Mouse (Mus musculus) E14TG2a.4 (cell line): ENCODE measurements around the gene Olfr122.

ENCODE experiments used
- H3K27me3 ChIP-seq: 2 replicates; pipeline ENCODE4 v1.6.1; 2014; ENCODE audit warnings: low read length, control low read depth; ENCODE audit not compliant: insufficient read depth
- H3K36me3 ChIP-seq: 2 replicates; pipeline ENCODE4 v1.6.1; 2014; ENCODE audit warnings: low read length, control low read depth; ENCODE audit not compliant: insufficient read depth
- H3K4me1 ChIP-seq: replicated peaks from 2 replicates; pipeline ENCODE4 v1.6.1; 2014; ENCODE audit warnings: low read depth, low read length, control low read depth
- H3K4me3 ChIP-seq: replicated peaks from 2 replicates; pipeline ENCODE4 v1.5.1; 2014; ENCODE audit warnings: mild to moderate bottlenecking, low read length
- H3K9me3 ChIP-seq: 2 replicates; pipeline ENCODE4 v1.6.1; 2014; ENCODE audit warnings: low read length, control low read depth
- CTCF ChIP-seq: conservative IDR thresholded peaks from 2 replicates; pipeline ENCODE4 v1.5.1; 2014; ENCODE audit warnings: low read length
- NANOG ChIP-seq: IDR thresholded peaks from 2 replicates; pipeline ENCODE4 v1.6.1; 2014; ENCODE audit warnings: borderline replicate concordance, low read length, mixed read lengths
- POU5F1 ChIP-seq: IDR thresholded peaks from 2 replicates; pipeline ENCODE4 v1.6.1; 2014; ENCODE audit warnings: low read length, borderline replicate concordance

Gene Olfr122

DNA sequence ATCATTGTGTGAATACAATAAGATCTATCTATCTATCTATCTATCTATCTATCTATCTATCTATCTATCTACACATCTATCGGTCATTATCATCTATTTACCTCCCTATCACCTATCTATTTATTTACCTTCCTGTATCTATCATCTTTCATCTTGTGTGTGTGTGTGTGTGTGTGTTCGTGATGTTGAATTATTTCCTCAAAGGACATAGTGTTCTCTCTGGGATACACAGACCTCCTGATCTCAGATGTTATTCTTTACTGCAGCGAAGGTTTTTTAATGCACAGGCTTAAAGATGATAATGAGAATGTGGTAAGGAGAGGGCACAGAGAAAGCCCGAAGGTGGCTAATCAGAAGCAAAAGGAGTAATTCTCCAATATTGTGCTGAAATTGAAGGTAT lies at the start of gene Olfr122:
Olfr122 (plus strand) TSS at position 301 of the 400 bp plus-strand sequence.
- H3K36me3 ChIP-seq: no peaks in the 10 kb centered on the region
- H3K4me3 ChIP-seq: no peak within 1 kb of the TSS
- TF ChIP-seq NANOG: no peak
- TF ChIP-seq POU5F1: no peak
- no peak for TF ChIP-seq CTCF
- no peaks in the 10 kb centered on the region for H3K4me1 ChIP-seq
- H3K9me3 ChIP-seq: no peaks in the 10 kb centered on the region
- H3K27me3 ChIP-seq: no peaks in the 10 kb centered on the region

DNA sequence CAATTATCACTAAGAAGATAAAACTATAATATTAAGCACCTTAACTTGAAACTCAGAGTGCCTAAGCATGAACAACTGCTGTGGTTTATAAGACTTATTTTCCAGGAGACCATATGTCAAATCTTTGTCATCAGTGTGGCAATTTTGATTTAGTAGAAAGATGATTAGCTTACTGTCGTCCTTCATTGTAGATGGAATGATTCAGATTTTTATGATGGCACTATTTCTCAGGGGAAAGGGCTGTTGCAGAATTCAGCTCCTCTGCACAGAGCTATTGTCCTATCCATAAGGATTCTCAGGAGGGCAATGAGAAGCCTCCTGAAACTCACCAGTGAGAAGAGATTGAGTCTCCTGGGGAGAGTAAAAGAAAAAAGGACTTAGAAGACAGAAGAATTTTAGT lies 46.9 kb upstream of the Olfr122 start, which contains the start of gene Olfr120:
Olfr120 (plus strand) TSS at position 301 of the 400 bp plus-strand sequence.
- TF ChIP-seq POU5F1: no peak
- TF ChIP-seq NANOG: no peak
- TF ChIP-seq CTCF: no peak
- Histone ChIP-seq H3K27me3 (no peaks in the 10 kb centered on the region), H3K4me3 (no peak within 1 kb of the TSS), H3K36me3 (no peaks in the 10 kb centered on the region), H3K4me1 (no peaks in the 10 kb centered on the region), H3K9me3 (no peaks in the 10 kb centered on the region)

DNA sequence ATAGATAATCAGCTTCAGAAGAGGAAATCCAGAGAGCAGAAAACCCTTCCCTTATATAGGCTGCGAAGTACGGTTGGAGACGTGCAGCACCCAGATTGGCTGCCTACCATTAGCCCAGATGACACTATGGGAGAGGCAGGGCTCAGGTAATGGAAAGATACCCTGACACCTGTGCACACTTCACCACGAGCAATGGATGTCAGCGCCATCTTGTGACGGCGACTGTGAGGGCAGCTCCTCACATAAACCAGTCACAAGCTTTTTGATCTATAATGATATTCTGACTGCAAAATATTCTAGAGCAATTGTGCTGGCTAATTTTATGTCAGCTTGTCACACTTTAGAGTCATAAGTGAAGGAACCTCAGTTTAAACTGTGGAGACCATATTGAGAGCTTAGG lies 30.3 kb upstream of the Olfr122 start:
- TF ChIP-seq CTCF (no peak), NANOG (no peak), POU5F1 (no peak)

DNA sequence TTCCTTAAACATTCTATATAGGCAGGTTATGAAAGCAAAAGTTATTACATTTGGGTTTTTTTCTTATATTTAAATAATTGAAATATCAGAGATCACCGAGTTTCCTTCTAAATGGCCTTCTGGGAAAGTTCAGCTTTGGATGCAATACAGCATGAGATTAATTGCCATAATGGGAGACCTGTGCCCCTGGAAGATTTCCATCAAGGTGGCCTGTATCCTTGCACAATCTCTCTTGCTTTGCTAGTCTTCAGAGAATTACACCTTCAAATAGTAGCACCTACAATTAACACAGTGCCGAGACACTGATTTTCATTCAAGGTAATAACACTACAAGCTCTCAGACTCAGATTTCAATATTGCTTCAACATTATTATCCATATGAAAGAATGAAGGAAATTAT lies 24.8 kb downstream of the Olfr122 start, which contains the start of gene Olfr123:
Olfr123 (plus strand) TSS at position 301 of the 400 bp plus-strand sequence.
- no peaks in the 10 kb centered on the region for H3K36me3 ChIP-seq
- H3K9me3 ChIP-seq: no peaks in the 10 kb centered on the region
- TF ChIP-seq POU5F1 (no peak), CTCF (no peak), NANOG (no peak)
- H3K27me3 ChIP-seq: no peaks in the 10 kb centered on the region
- no peaks in the 10 kb centered on the region for H3K4me1 ChIP-seq
- no peak within 1 kb of the TSS for H3K4me3 ChIP-seq

More for the DNA sequence above, 30.3 kb upstream of the Olfr122 start:
- Histone ChIP-seq H3K36me3 (no peaks in the 10 kb centered on the region), H3K4me1 (no peaks in the 10 kb centered on the region), H3K27me3 (no peaks in the 10 kb centered on the region), H3K9me3 (no peaks in the 10 kb centered on the region), H3K4me3 (no peak overlapping the region)

DNA sequence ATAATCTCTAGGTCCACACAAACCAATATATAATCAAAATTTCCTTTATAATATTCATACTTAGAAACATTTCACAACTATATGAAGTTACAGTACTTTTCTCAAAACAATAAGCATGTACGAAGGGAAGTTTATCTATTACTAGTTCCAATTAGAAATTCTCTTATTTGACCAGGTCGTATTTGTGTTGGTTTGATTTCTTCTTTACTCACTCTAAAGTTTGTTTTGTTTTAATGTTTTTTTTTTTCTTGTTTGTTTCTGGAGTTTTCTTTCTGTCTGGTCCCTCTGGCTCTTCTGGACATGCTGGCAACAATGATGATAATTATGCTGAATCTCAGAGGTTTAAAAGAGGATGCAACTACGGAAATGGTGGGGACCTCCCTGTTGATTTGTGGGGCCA lies 31.2 kb downstream of the Olfr122 start, which contains the start of gene Olfr124:
Olfr124 (plus strand) TSS at position 301 of the 400 bp plus-strand sequence.
- Histone ChIP-seq H3K4me3 (no peak within 1 kb of the TSS), H3K27me3 (no peaks in the 10 kb centered on the region), H3K4me1 (no peaks in the 10 kb centered on the region), H3K9me3 (no peaks in the 10 kb centered on the region), H3K36me3 (no peaks in the 10 kb centered on the region)
- TF ChIP-seq POU5F1: no peak
- TF ChIP-seq CTCF: no peak
- TF ChIP-seq NANOG: no peak
